Mouse (Mus musculus) embryonic facial prominence, embryonic 12.5 days (tissue): ENCODE data around the gene Wdr19. TPM values are rescaled to one million over a fixed set of nuclear protein-coding genes. Genes with fewer than 3 reads are reported as not detected.
"Not testable (repeated sequence)": the region's sequence is repeated elsewhere in the genome, so short reads cannot be mapped to it uniquely, and the experiment has no call there.

Experiments used
- ATAC-seq: fragments of 200-750 bp; cut with Nextera tagmentation; 2 replicates; pipeline ENCODE4 v1.8.0; 2017; ENCODE audit not compliant: insufficient number of reproducible peaks, insufficient read depth, low FRiP score, low TSS enrichment
- H3K27ac ChIP-seq: fragments of 300-500 bp; sonication (generic); 2 replicates; pipeline ENCODE4 v1.5.1; 2016; ENCODE audit warnings: mild to moderate bottlenecking
- H3K27me3 ChIP-seq: fragments of 300-500 bp; sonication (generic); 2 replicates; pipeline ENCODE4 v1.6.1; 2016; ENCODE audit warnings: mild to moderate bottlenecking, moderate library complexity
- H3K36me3 ChIP-seq: fragments of 300-500 bp; sonication (generic); 2 replicates; pipeline ENCODE4 v1.6.1; 2016; ENCODE audit warnings: mild to moderate bottlenecking
- H3K4me1 ChIP-seq: fragments of 300-500 bp; sonication (generic); 2 replicates; pipeline ENCODE4 v1.6.1; 2016
- H3K4me2 ChIP-seq: fragments of 300-500 bp; sonication (generic); replicated peaks from 2 replicates; pipeline ENCODE4 v1.6.1; 2016; ENCODE audit warnings: mild to moderate bottlenecking, moderate library complexity
- H3K4me3 ChIP-seq: fragments of 300-500 bp; sonication (generic); 2 replicates; pipeline ENCODE4 v1.5.1; 2016; ENCODE audit warnings: mild to moderate bottlenecking
- H3K9ac ChIP-seq: fragments of 300-500 bp; sonication (generic); 2 replicates; pipeline ENCODE4 v1.6.1; 2016; ENCODE audit warnings: mild to moderate bottlenecking, moderate library complexity
- H3K9me3 ChIP-seq: fragments of 300-500 bp; sonication (generic); 2 replicates; pipeline ENCODE4 v1.6.1; 2016; ENCODE audit warnings: mild to moderate bottlenecking, moderate library complexity
- WGBS: fragments of 180-500 bp; shearing (Covaris S2); methylation state at CpG from one replicate; pipeline ENCODE4 v1.1.7; 2016; 5-methylcytosine and 5-hydroxymethylcytosine counted together
- polyA plus RNA-seq: library from polyadenylated mRNA; unstranded; fragments of >200 nt; fragmentation: Nextera tagmentation; extraction: Ambion mirVana; gene quantifications from 2 replicates; pipeline ENCODE4 v1.2.1, GENCODE M21; 2016

Wdr19 gene
- polyA plus RNA-seq, 1 experiment from 2014 or later: 12.2 TPM

DNA sequence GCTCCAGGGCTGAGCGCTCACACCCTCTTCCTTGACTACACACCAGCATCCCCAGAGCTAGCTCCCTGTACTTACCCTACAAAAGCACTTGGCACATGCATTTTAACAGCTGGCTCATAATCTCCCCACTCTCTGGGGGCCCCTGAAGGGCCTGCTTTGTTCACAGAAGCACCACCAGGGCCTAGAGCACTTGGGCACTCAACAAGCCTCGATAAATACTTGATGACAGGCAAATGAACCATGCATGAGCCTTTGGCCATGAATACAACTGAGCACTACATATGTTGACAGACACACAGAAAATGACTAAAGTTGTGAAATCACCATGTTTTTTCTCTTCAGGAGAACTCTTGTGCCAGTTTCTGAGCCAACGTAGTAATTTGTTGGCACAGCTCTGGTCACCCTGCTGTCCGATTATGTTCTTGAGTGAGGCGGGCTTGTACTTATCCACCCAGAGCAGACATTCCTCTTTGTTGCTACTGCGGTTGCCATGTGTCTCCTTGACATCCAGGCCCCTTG is 79.7 kb downstream of the Wdr19 start:
- H3K36me3 ChIP-seq: peaks cover 50% of the 10 kb centered on the region
- no peak overlapping the region for H3K4me2 ChIP-seq
- ATAC-seq: no peak
- H3K27me3 ChIP-seq: no peaks in the 10 kb centered on the region
- H3K27ac ChIP-seq: no peak overlapping the region
- H3K4me3 ChIP-seq: no peak overlapping the region
- H3K9me3 ChIP-seq: 0 out of 2 replicates have a peak, but pooled peaks cover 2% of the 10 kb centered on the region
- whole genome bisulfite sequencing: 93% methylated on average over 6 of the region's 6 CpGs
- H3K4me1 ChIP-seq: no peaks in the 10 kb centered on the region
- H3K9ac ChIP-seq: no peak overlapping the region

DNA sequence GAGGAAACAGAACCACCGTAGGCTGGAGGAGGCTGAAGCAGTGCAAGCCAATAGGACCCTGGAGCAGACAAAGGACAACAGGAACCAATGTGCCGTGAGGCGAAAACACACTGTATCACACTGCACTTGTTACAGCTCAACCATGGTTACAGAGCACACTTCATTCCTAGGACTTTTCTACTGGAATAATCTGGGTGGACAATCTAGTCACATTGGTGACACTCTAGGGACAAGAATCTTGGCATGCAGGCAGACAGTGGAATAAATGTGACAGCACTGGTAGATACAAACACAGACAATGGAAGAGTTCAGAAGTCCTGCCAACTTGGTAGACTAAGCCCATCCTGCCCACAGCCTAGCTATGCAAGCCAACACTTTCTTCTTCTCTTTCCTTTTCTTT is 81.7 kb downstream of the Wdr19 start:
- Histone ChIP-seq H3K36me3 (peaks cover 51% of the 10 kb centered on the region), H3K9me3 (0 out of 2 replicates have a peak, but pooled peaks cover 3% of the 10 kb centered on the region), H3K9ac (no peak overlapping the region), H3K4me2 (no peak overlapping the region), H3K27ac (no peak overlapping the region), H3K4me3 (no peak overlapping the region), H3K4me1 (no peaks in the 10 kb centered on the region), H3K27me3 (no peaks in the 10 kb centered on the region)
- no peak for ATAC-seq
- 99% methylated on average over 3 of the region's 3 CpGs for WGBS

DNA sequence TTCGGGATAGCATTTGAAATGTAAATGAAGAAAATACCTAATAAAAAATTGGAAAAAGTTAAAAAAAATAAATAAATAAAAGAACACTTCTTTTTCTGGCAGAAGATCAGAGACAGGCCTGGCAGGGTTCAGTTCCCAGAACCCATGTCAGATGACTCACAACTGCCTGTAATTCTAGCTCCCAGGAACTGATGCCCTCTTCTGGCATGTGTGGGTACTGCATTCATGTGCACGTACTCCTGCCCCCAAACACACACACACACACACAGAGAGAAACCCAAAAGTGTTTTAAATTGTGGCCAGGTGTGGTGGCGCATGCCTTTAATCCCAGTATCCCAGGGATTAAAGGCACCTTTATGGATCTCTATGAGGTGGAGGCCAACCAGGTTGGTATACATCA is 84.7 kb downstream of the Wdr19 start:
- H3K36me3 ChIP-seq: peaks cover 59% of the 10 kb centered on the region
- H3K4me3 ChIP-seq: no peak overlapping the region
- no peaks in the 10 kb centered on the region for H3K4me1 ChIP-seq
- WGBS: 94% methylated on average over 3 of the region's 3 CpGs
- no peak overlapping the region for H3K27ac ChIP-seq
- H3K9ac ChIP-seq: no peak overlapping the region
- H3K9me3 ChIP-seq: 0 out of 2 replicates have a peak, but pooled peaks cover 3% of the 10 kb centered on the region
- no peaks in the 10 kb centered on the region for H3K27me3 ChIP-seq
- no peak for ATAC-seq
- H3K4me2 ChIP-seq: no peak overlapping the region

DNA sequence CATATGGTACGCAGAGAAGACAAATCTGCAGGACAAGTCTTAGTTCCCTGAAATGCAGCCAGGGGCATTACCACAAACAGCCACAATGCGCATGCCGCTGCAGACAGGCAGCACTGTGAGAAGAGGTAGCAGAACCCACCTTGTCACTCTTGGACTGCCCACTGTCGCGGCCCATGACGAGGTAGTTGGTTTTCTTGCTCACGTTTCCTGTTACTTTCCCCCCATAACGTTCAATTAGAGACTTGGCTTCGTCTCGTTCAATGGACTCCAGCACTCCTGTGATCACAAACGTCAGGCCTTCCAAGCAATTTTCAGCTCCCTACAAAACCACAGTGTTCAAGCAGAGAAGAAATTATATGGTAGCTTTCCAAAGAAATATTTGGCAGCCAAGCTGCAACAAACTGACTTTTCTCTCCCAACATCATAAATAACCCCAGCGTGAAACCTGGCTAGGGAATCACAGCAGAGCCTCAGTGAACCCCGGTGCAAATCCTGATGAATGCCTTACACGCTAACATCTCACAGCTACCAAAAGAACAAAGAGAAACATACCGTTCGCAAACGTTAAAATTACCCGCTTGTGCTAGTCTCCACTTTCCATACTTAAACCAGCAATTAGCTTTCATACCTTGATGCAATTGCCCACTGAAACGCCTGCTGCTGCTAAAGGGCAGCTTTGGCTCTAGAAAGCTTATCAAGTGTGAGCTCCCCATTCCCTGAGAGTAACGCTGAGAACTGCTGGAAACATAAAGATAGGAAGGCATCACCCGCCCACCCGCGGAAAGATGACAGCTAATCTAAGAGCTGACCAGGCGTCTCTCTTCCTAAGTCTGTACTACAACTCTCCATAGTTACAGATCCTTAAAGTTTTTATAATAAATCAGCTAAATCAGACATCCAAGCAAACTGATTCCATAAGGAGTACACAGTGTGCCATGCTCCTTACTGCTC is 88.5 kb downstream of the Wdr19 start:
- Histone ChIP-seq H3K9me3 (0 out of 2 replicates have a peak, but pooled peaks cover 3% of the 10 kb centered on the region), H3K4me2 (no peak overlapping the region), H3K27me3 (no peaks in the 10 kb centered on the region), H3K4me3 (no peak overlapping the region), H3K36me3 (peaks cover 69% of the 10 kb centered on the region), H3K27ac (no peak overlapping the region), H3K9ac (no peak overlapping the region), H3K4me1 (no peaks in the 10 kb centered on the region)
- WGBS: 87% methylated on average over 24 of the region's 24 CpGs
- ATAC-seq: no peak

DNA sequence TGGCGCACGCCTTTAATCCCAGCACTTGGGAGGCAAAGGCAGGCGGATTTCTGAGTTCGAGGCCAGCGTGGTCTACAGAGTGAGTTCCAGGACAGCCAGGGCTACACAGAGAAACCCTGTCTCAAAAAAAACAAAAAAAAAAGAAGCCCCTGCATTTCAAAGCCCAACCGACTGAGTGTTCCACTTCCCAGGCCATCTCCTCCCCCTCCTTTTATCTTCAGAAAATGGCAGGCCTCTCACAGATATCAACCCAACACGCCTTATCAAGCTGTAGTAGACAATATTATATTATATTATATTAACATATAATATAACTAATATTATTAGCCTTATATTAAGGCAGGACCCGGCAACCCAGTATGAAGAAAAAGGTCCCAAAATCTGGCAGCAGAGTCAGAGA is 89.5 kb downstream of the Wdr19 start:
- not testable (repeated sequence) for H3K27me3 ChIP-seq, H3K9ac ChIP-seq, H3K4me1 ChIP-seq, H3K9me3 ChIP-seq, H3K4me3 ChIP-seq, H3K27ac ChIP-seq, ATAC-seq, H3K4me2 ChIP-seq
- 87% methylated on average over 8 of the region's 8 CpGs for WGBS
- peaks cover 69% of the 10 kb centered on the region for H3K36me3 ChIP-seq

DNA sequence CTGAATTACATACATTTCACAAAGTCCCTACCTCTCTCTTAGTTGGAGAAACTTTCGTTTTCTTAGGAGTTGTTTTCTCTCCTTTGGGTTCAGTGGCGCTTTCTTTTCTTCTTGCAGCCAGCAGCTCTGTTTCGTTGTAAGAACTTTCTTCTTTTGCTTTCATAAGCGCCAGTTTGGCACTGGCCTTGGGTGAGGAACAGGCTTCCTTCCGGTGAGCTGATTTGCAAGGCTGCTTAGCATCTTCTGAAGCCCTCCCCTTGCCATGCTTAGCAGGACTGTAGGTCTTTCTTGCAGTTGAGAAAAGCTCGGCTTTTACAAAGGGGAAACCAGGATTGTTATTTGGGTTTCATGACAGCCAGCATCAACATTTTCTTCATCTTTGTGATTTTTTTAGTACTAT is 94.1 kb downstream of the Wdr19 start:
- no peaks in the 10 kb centered on the region for H3K27me3 ChIP-seq
- no peak overlapping the region for H3K4me2 ChIP-seq
- WGBS: 89% methylated on average over 6 of the region's 6 CpGs
- peaks cover 65% of the 10 kb centered on the region for H3K36me3 ChIP-seq
- no peak overlapping the region for H3K27ac ChIP-seq
- H3K4me3 ChIP-seq: no peak overlapping the region
- H3K9ac ChIP-seq: no peak overlapping the region
- no peaks in the 10 kb centered on the region for H3K4me1 ChIP-seq
- ATAC-seq: no peak
- H3K9me3 ChIP-seq: no peaks in the 10 kb centered on the region

DNA sequence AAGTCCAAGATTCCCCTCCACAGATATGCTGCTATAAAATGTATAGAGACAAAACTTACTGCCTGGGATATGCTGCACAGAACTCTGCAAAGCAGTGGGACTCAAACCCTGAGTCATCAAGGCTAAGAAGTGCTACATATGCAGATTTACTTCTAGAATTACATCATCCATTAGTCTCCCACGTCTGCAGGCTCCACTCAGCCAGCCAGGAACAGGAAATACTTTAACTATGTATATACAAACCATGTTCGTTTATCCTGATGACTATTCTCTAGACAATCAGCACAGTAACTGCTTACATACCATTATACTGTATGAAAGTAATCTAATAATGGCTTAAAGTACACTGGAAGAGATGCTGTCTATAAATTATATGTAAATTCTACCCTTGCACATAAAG is 94.8 kb downstream of the Wdr19 start:
- Histone ChIP-seq H3K9me3 (no peaks in the 10 kb centered on the region), H3K27ac (no peak overlapping the region), H3K4me3 (no peak overlapping the region), H3K4me2 (no peak overlapping the region), H3K4me1 (no peaks in the 10 kb centered on the region), H3K36me3 (peaks cover 63% of the 10 kb centered on the region), H3K9ac (no peak overlapping the region), H3K27me3 (no peaks in the 10 kb centered on the region)
- WGBS: 48% methylated on average over 2 of the region's 2 CpGs
- ATAC-seq: no peak

DNA sequence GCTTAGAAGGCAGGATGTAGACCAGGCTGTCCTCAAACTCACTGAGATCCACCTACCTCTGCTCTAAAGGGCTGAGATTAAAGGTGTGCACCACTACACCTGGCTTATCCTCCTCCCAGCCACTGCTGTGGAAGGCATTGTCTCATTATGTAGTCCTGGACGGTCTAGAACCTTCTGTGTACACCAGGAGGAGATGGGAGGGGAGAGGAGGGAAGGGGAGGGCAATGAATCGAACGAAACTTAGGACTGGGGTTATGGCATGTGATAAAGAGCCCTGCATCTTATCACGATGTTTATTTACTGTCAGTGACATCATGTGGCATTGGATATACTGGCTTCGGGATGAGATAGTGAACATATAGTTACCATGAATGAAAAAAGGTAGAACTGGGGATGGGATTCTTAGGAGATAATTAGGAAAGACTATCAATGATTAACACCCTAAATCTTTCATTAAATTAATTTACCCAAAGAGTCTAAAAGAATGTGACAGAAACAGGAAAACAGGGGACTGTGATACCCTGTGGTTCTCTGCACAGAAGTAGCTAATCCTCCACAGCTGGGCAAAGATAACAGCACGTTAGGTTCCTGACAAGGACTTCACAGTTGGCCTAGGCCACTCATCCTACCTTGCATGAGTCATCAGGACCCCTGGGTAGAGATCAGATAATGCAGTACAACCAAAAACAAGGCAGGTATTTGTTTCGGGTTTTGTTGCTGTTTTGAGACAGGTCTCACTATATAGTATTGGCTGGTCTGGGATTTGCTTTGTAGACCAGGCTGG is 98.9 kb downstream of the Wdr19 start:
- H3K27ac ChIP-seq: no peak overlapping the region
- H3K4me1 ChIP-seq: no peaks in the 10 kb centered on the region
- no peaks in the 10 kb centered on the region for H3K27me3 ChIP-seq
- H3K9me3 ChIP-seq: no peaks in the 10 kb centered on the region
- 89% methylated on average over 7 of the region's 7 CpGs for WGBS
- H3K4me3 ChIP-seq: no peak overlapping the region
- ATAC-seq: no peak
- peaks cover 58% of the 10 kb centered on the region for H3K36me3 ChIP-seq
- no peak overlapping the region for H3K9ac ChIP-seq
- H3K4me2 ChIP-seq: no peak overlapping the region

DNA sequence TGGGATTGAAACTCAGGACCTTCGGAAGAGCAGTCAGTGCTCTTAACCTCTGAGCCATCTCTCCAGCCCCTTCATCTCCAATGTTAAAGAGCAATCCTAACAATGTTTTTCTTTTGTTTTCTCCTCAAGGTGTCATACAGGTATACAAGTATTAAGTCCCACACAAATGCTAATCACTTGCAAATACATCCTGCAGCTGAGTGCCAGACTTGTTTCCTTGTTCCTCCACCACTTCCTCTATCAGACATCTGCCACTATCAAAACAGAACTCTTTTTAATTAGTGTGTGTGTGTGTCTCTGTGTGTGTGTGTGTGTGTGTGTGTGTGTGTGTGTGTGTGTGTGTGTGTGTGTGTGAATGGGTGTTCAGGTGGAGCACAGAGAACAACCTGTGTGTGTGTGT is 100.1 kb downstream of the Wdr19 start:
- not testable (repeated sequence) for H3K4me3 ChIP-seq, H3K4me2 ChIP-seq, H3K9me3 ChIP-seq, H3K4me1 ChIP-seq, H3K27ac ChIP-seq, H3K9ac ChIP-seq, H3K27me3 ChIP-seq, ATAC-seq
- H3K36me3 ChIP-seq: peaks cover 55% of the 10 kb centered on the region
- 84% methylated on average over 1 of the region's 1 CpGs for WGBS

DNA sequence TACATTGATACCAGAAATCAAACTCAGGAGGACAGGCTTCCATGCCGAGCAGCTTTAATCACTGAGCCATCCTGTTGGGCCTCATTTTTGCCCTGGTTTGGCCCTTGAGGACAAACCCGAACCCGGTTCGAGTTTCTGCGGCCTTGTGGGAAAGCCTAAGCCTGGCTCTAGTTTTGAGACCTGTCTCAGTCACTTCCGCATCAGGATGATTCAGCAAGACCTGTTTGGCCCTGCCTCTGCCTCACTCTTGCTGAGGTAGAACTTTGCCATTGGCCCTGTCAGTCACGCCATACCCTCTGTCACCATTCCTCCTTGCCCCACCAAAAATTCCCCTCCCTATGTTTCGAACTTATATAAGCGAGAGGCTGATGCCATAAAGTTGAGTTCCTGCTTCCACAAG is 100.6 kb downstream of the Wdr19 start:
- Histone ChIP-seq H3K4me3 (no peak overlapping the region), H3K9me3 (no peaks in the 10 kb centered on the region), H3K9ac (no peak overlapping the region), H3K36me3 (peaks cover 50% of the 10 kb centered on the region), H3K27me3 (no peaks in the 10 kb centered on the region), H3K4me1 (no peaks in the 10 kb centered on the region), H3K27ac (no peak overlapping the region), H3K4me2 (no peak overlapping the region)
- WGBS: 96% methylated on average over 9 of the region's 9 CpGs
- ATAC-seq: no peak

DNA sequence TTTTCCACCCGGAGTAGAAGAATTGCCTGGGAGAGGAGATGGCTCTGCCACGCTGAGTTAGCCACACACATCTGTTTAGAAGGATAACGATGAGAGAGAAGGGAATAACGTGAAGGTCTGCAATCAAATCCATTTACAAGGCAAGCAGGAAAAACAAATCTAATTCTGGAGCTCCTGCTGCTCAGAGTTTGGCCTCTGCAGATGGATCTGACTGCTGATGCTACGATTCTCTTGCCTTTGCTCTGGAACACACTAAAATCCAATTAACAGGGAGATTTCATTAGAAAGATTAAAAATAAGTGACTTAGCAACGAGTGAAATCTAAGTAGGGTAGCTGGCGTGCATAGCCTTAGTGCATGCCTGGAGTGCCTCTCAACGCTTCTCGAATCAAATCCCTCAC is 106.0 kb downstream of the Wdr19 start:
- Histone ChIP-seq H3K9ac (no peak overlapping the region), H3K9me3 (no peaks in the 10 kb centered on the region), H3K4me2 (no peak overlapping the region), H3K36me3 (peaks cover 30% of the 10 kb centered on the region), H3K27ac (no peak overlapping the region), H3K27me3 (no peaks in the 10 kb centered on the region), H3K4me3 (no peak overlapping the region), H3K4me1 (no peaks in the 10 kb centered on the region)
- ATAC-seq: no peak
- whole genome bisulfite sequencing: 80% methylated on average over 9 of the region's 9 CpGs

DNA sequence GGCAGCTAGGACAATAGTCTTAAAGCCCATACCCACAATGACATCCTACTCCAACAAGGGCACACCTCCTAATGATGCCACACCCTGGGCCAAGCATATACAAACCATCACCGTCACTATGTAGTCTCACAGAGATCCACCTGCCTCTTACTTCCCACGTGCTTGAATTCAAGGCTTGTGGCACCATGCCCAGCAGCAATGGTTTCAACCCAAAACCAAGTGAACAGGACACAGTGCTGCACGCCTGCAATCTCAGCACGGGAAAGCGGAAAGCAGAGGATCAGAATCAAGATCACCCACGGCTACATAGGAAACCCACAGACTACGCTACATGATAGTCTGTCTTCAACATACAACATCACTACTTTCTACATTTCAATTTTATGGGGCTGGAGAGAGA is 108.7 kb downstream of the Wdr19 start:
- 94% methylated on average over 7 of the region's 7 CpGs for WGBS
- Histone ChIP-seq H3K4me2 (no peak overlapping the region), H3K27me3 (no peaks in the 10 kb centered on the region), H3K27ac (no peak overlapping the region), H3K4me1 (no peaks in the 10 kb centered on the region), H3K9me3 (no peaks in the 10 kb centered on the region), H3K9ac (no peak overlapping the region), H3K4me3 (no peak overlapping the region), H3K36me3 (peaks cover 43% of the 10 kb centered on the region)
- ATAC-seq: no peak
